Mouse (Mus musculus): Measurements from ENCODE around the gene Ppm1j.

DNA sequence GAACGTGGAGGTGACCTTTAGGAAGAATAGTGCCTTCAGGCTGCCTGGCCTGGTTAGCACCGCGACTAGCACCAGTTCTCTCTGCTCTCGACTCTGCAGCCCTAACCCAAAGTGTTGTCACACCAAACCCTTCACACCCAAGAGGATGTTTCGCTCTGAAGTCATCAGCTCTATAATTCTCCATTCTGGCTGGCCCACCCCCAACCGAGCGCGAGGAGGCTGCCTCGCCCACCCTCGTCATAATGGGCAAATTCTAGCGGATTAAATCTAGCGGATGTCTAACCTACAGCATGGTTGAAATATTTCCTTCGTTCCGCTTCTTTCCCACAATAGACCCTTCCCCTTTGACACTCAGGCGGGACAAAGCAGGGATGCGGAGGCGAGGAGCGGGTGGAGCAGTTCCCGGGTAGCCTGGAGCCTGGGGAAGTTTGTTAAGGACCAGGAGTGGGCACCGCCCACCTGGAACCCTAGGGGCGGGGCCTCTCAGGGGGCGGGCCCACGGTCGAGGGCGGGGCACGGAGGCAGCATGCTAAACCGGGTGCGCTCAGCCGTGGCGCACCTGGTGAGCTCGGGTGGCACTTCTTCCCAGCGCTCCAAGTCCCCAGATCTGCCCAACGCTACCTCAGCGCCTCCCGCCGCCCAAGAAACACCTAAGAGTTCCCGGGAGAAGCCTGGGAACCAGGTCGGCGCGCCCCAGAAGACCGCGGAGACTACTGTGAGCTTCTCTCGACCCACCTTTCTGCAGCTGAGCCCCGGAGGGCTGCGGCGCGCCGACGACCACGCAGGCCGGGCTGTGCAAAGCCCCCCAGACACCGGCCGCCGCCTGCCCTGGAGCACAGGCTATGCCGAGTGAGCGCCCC, at the start of gene Ppm1j:
- TF ChIP-seq GATA1 (IDR thresholded peaks at IDR 0.05; ENCODE audit: low read length) (no peak), TAL1 (IDR thresholded peaks at IDR 0.05; ENCODE audit: low read length) (no peak)
